Mouse (Mus musculus): Measurements from ENCODE around the gene Coq6. TPM values are rescaled to one million over a fixed set of nuclear protein-coding genes. Genes with fewer than 3 reads are reported as not detected.

The Coq6 gene
- 23.9 TPM for polyA plus RNA-seq (2014; fragmentation: Illumina TruSeq; extraction: RNeasy Lipid Tissue Mini Kit (QIAGEN cat#74804); ENCODE audit: low read depth, low replicate concordance)

GRCm38 (mm10) chr12:84361555-84362489 is at the start of gene Coq6, which contains the start of gene Fam161b:
Gene Coq6 (plus strand): TSS chr12:84361657.
Gene Fam161b (minus strand): TSS chr12:84361833.

GRCm38 (mm10) chr12:84316721-84317621 is 44.5 kb upstream of the Coq6 start, which contains the start of gene Zfp410:
Gene Zfp410 (plus strand): TSS chr12:84316852.

GRCm38 (mm10) chr12:84408819-84409507 is 47.5 kb downstream of the Coq6 start, which contains the start of the genes Entpd5 and Bbof1:
Gene Entpd5 (minus strand): TSS chr12:84409029.
Gene Bbof1 (plus strand): TSS chr12:84409071.

GRCm38 (mm10) chr12:84416834-84417604 is 55.6 kb downstream of the Coq6 start, which contains the start of gene Rnf113a2:
Gene Rnf113a2 (plus strand): TSS chr12:84417196.

Other genes with a start within 250 kb of the Coq6 start
- 13.8 TPM for gene Dnal1, start 247.3 kb upstream of the Coq6 start, polyA plus RNA-seq (2014; fragmentation: Illumina TruSeq; extraction: RNeasy Lipid Tissue Mini Kit (QIAGEN cat#74804); ENCODE audit: low read depth, low replicate concordance)
- gene Pnma1, start 213.2 kb upstream of the Coq6 start, polyA plus RNA-seq (2014; fragmentation: Illumina TruSeq; extraction: RNeasy Lipid Tissue Mini Kit (QIAGEN cat#74804); ENCODE audit: low read depth, low replicate concordance), result 0.45 TPM
- 13.1 TPM for gene Elmsan1, start 142.8 kb upstream of the Coq6 start, polyA plus RNA-seq (2014; fragmentation: Illumina TruSeq; extraction: RNeasy Lipid Tissue Mini Kit (QIAGEN cat#74804); ENCODE audit: low read depth, low replicate concordance)
- gene Ptgr2, start 76.4 kb upstream of the Coq6 start, polyA plus RNA-seq (2014; fragmentation: Illumina TruSeq; extraction: RNeasy Lipid Tissue Mini Kit (QIAGEN cat#74804); ENCODE audit: low read depth, low replicate concordance), result 60.9 TPM
- gene Zfp410, start 44.8 kb upstream of the Coq6 start, polyA plus RNA-seq (2014; fragmentation: Illumina TruSeq; extraction: RNeasy Lipid Tissue Mini Kit (QIAGEN cat#74804); ENCODE audit: low read depth, low replicate concordance), result 34.4 TPM
- gene Fam161b, start 176 bp downstream of the Coq6 start, polyA plus RNA-seq (2014; fragmentation: Illumina TruSeq; extraction: RNeasy Lipid Tissue Mini Kit (QIAGEN cat#74804); ENCODE audit: low read depth, low replicate concordance), result 3.2 TPM
- gene Entpd5, start 47.4 kb downstream of the Coq6 start, polyA plus RNA-seq (2014; fragmentation: Illumina TruSeq; extraction: RNeasy Lipid Tissue Mini Kit (QIAGEN cat#74804); ENCODE audit: low read depth, low replicate concordance), result 31.1 TPM
- 5.8 TPM for gene Bbof1, start 47.4 kb downstream of the Coq6 start, polyA plus RNA-seq (2014; fragmentation: Illumina TruSeq; extraction: RNeasy Lipid Tissue Mini Kit (QIAGEN cat#74804); ENCODE audit: low read depth, low replicate concordance)
- 20.3 TPM for gene Rnf113a2, start 55.5 kb downstream of the Coq6 start, polyA plus RNA-seq (2014; fragmentation: Illumina TruSeq; extraction: RNeasy Lipid Tissue Mini Kit (QIAGEN cat#74804); ENCODE audit: low read depth, low replicate concordance)
- gene Aldh6a1, start 89.3 kb downstream of the Coq6 start, polyA plus RNA-seq (2014; fragmentation: Illumina TruSeq; extraction: RNeasy Lipid Tissue Mini Kit (QIAGEN cat#74804); ENCODE audit: low read depth, low replicate concordance), result 353 TPM
- gene Lin52, start 89.8 kb downstream of the Coq6 start, polyA plus RNA-seq (2014; fragmentation: Illumina TruSeq; extraction: RNeasy Lipid Tissue Mini Kit (QIAGEN cat#74804); ENCODE audit: low read depth, low replicate concordance), result 15.7 TPM
- not detected for gene Vsx2, start 208.1 kb downstream of the Coq6 start, polyA plus RNA-seq (2014; fragmentation: Illumina TruSeq; extraction: RNeasy Lipid Tissue Mini Kit (QIAGEN cat#74804); ENCODE audit: low read depth, low replicate concordance)

All from adipose tissue, adult 10 weeks (tissue).